23 mouse cellular contexts compared by ENCODE assay signal in genomic region chr14:103929734-103930364, GRCm38 (mm10).
A peak's percentile ranks its signal among the peaks of the same experiment; 100 is the strongest.
DNase-seq lines count a peak whose midpoint lies in the region; ATAC-seq and TF ChIP-seq lines count a peak whose summit lies in the region.
"Had no signal": no experiment of that assay in that cellular context is flagged by ENCODE, and none has a peak within 500 bp of the region (broad histone marks: within the 10 kb centered on the region; RNA-seq: fewer than 3 reads in every experiment).

No protein-coding gene starts in this region.

- H3K4me1 ChIP-seq in kidney, adult 2 months (ENCODE audit: control insufficient read depth, insufficient read depth, low read length): no peaks in the 10 kb centered on the region
- no peaks in the 10 kb centered on the region for H3K4me1 ChIP-seq in midbrain, embryonic 11.5 days (ENCODE audit: control insufficient read depth, insufficient read depth, low read length)
- no peaks in the 10 kb centered on the region for H3K4me1 ChIP-seq in midbrain, embryonic 14.5 days (ENCODE audit: control insufficient read depth, insufficient read depth, low read length)
- H3K4me1 ChIP-seq in intestine, postnatal 0 days (replicated peaks; ENCODE audit: control insufficient read depth, insufficient read depth, low read length): 0 out of 2 replicates have a peak, but pooled peaks cover 2% of the 10 kb centered on the region
- H3K4me1 ChIP-seq: embryonic facial prominence, embryonic 15.5 days; forebrain, embryonic 10.5 days; heart, embryonic 13.5 days; hindbrain, embryonic 12.5 days had no signal

- no peak overlapping the region for H3K4me2 ChIP-seq in midbrain, embryonic 11.5 days
- no peak overlapping the region for H3K4me2 ChIP-seq in midbrain, embryonic 14.5 days (ENCODE audit: low read length)
- no peak overlapping the region for H3K4me2 ChIP-seq in intestine, postnatal 0 days (replicated peaks; ENCODE audit: low read depth)
- H3K4me2 ChIP-seq: embryonic facial prominence, embryonic 15.5 days; heart, embryonic 13.5 days; hindbrain, embryonic 12.5 days had no signal

- 0 out of 2 replicates have a peak overlapping the region, but pooled peaks have one; percentile 22 for H3K27ac ChIP-seq in kidney, adult 2 months (ENCODE audit: insufficient read depth, low read depth, low read length)
- H3K27ac ChIP-seq in midbrain, embryonic 11.5 days (ENCODE audit: low read depth, low read length): no peak overlapping the region
- no peak overlapping the region for H3K27ac ChIP-seq in midbrain, embryonic 14.5 days (replicated peaks; ENCODE audit: low read depth, low read length)
- no peak overlapping the region for H3K27ac ChIP-seq in intestine, postnatal 0 days (ENCODE audit: low read depth, low read length)
- H3K27ac ChIP-seq: embryonic facial prominence, embryonic 15.5 days; forebrain, embryonic 10.5 days; gastrocnemius, adult 2 months; heart, embryonic 13.5 days; hindbrain, embryonic 12.5 days had no signal

- no peak overlapping the region for H3K4me3 ChIP-seq in kidney, adult 2 months (ENCODE audit: insufficient read depth, low read depth, low read length)
- no peak overlapping the region for H3K4me3 ChIP-seq in midbrain, embryonic 11.5 days (ENCODE audit: low read depth, low read length)
- H3K4me3 ChIP-seq in midbrain, embryonic 14.5 days (replicated peaks; ENCODE audit: low read depth, low read length): no peak overlapping the region
- no peak overlapping the region for H3K4me3 ChIP-seq in intestine, postnatal 0 days (ENCODE audit: low read depth, low read length)
- H3K4me3 ChIP-seq: embryonic facial prominence, embryonic 15.5 days; erythroblast, embryonic 14.5 days; forebrain, embryonic 10.5 days; gastrocnemius, adult 2 months; heart, embryonic 13.5 days; hindbrain, embryonic 12.5 days had no signal

- H3K27me3 ChIP-seq in kidney, adult 2 months (replicated peaks; ENCODE audit: control insufficient read depth, insufficient read depth, low read length): no peaks in the 10 kb centered on the region
- no peaks in the 10 kb centered on the region for H3K27me3 ChIP-seq in midbrain, embryonic 11.5 days (ENCODE audit: control insufficient read depth, insufficient read depth, low read length)
- H3K27me3 ChIP-seq in midbrain, embryonic 14.5 days (ENCODE audit: control insufficient read depth, insufficient read depth, low read length): no peaks in the 10 kb centered on the region
- H3K27me3 ChIP-seq in intestine, postnatal 0 days (replicated peaks; ENCODE audit: control insufficient read depth, insufficient read depth, low read length): no peaks in the 10 kb centered on the region
- H3K27me3 ChIP-seq: embryonic facial prominence, embryonic 15.5 days; heart, embryonic 13.5 days; hindbrain, embryonic 12.5 days had no signal

- H3K9me3 ChIP-seq in midbrain, embryonic 11.5 days (ENCODE audit: control insufficient read depth, low read length): no peaks in the 10 kb centered on the region
- H3K9me3 ChIP-seq in midbrain, embryonic 14.5 days (ENCODE audit: control insufficient read depth, low read length): no peaks in the 10 kb centered on the region
- H3K9me3 ChIP-seq in intestine, postnatal 0 days (ENCODE audit: control insufficient read depth): no peaks in the 10 kb centered on the region
- H3K9me3 ChIP-seq: embryonic facial prominence, embryonic 15.5 days; forebrain, embryonic 10.5 days; heart, embryonic 13.5 days; hindbrain, embryonic 12.5 days had no signal

- no peak for TF ChIP-seq POLR2A in kidney, adult 2 months (IDR thresholded peaks at IDR 0.05; ENCODE audit: low read depth, low read length)

- no peak for TF ChIP-seq CTCF in kidney, adult 2 months (conservative IDR thresholded peaks at IDR 0.05; ENCODE audit: insufficient read depth, insufficient read length, low read depth, low read length)
- no peak for TF ChIP-seq CTCF in intestine, postnatal 0 days (IDR thresholded peaks at IDR 0.05; ENCODE audit: low read depth)

- no peak overlapping the region for H3K9ac ChIP-seq in midbrain, embryonic 11.5 days (ENCODE audit: low read length)
- no peak overlapping the region for H3K9ac ChIP-seq in midbrain, embryonic 14.5 days (replicated peaks; ENCODE audit: low read length)
- no peak overlapping the region for H3K9ac ChIP-seq in intestine, postnatal 0 days (ENCODE audit: low read depth, low read length)
- H3K9ac ChIP-seq: embryonic facial prominence, embryonic 15.5 days; heart, embryonic 13.5 days; hindbrain, embryonic 12.5 days had no signal

- DNase-seq in kidney, adult 2 months: no peak
- no peak for DNase-seq in kidney, postnatal 14 days
- DNase-seq in midbrain, embryonic 11.5 days (ENCODE audit: low spot score, missing footprints): peak; percentile 31
- no peak for DNase-seq in midbrain, embryonic 14.5 days
- no peak for DNase-seq in thymus, postnatal 4 days
- DNase-seq: adrenal gland, postnatal 10 days; B cell, adult 2 months; cerebellum, adult 2 months; cerebellum, postnatal 10 days; embryo, embryonic 11 days; gastrocnemius, adult 2 months; gastrocnemius, postnatal 25 days; heart, postnatal 36 days had no signal

- ATAC-seq in midbrain, embryonic 11.5 days (ENCODE audit: low FRiP score): no peak
- ATAC-seq in midbrain, embryonic 14.5 days (ENCODE audit: low FRiP score, low TSS enrichment): no peak
- ATAC-seq in megakaryocyte, adult 5-6 weeks (ENCODE audit: poor library complexity, severe bottlenecking): peak; percentile 86
- ATAC-seq in intestine, postnatal 0 days: no peak
- ATAC-seq: CD4-positive, CD25-positive, alpha-beta regulatory T cell, adult 4 months; forebrain, embryonic 14.5 days; hindbrain, embryonic 16.5 days had no signal

- WGBS in kidney, adult 2 months: 83% methylated on average over 11 of the region's 11 CpGs
- 92% methylated on average over 11 of the region's 11 CpGs for WGBS in midbrain, embryonic 11.5 days
- 95% methylated on average over 11 of the region's 11 CpGs for WGBS in midbrain, embryonic 14.5 days
- WGBS in intestine, postnatal 0 days: 82% methylated on average over 11 of the region's 11 CpGs

- no peaks in the 10 kb centered on the region for H3K36me3 ChIP-seq in kidney, adult 2 months (ENCODE audit: control insufficient read depth, insufficient read depth, low read length)
- no peaks in the 10 kb centered on the region for H3K36me3 ChIP-seq in midbrain, embryonic 11.5 days (ENCODE audit: control insufficient read depth, insufficient read depth, low read length)
- no peaks in the 10 kb centered on the region for H3K36me3 ChIP-seq in midbrain, embryonic 14.5 days (ENCODE audit: control insufficient read depth, insufficient read depth, low read length)
- H3K36me3 ChIP-seq in intestine, postnatal 0 days (ENCODE audit: control insufficient read depth, insufficient read depth): no peaks in the 10 kb centered on the region
- H3K36me3 ChIP-seq: embryonic facial prominence, embryonic 15.5 days; forebrain, embryonic 10.5 days; heart, embryonic 13.5 days; hindbrain, embryonic 12.5 days had no signal
